Mouse (Mus musculus): ENCODE measurements around the gene Srpk1.
A peak's percentile ranks its signal among the peaks of the same experiment; 100 is the strongest.

GRCm38 (mm10) chr17:28629125-28629524, 6.6 kb upstream of the Srpk1 start:
- no peak for TF ChIP-seq EP300 (IDR thresholded peaks at IDR 0.05; ENCODE audit: low read length)
- TF ChIP-seq JUN (IDR thresholded peaks at IDR 0.05; ENCODE audit: insufficient read depth, low read depth, low read length) = no peak
- no peak for TF ChIP-seq GABPA (IDR thresholded peaks at IDR 0.05; ENCODE audit: insufficient replicate concordance, low read depth, low read length)
- no peak for TF ChIP-seq HCFC1 (IDR thresholded peaks at IDR 0.05; ENCODE audit: low read depth, low read length)
- TF ChIP-seq MAFK (IDR thresholded peaks at IDR 0.05; ENCODE audit: insufficient replicate concordance, low read length) = no peak
- peak in 1 of 2 experiments; percentile 47; a peak in 2 of 4 replicates for TF ChIP-seq CTCF (conservative IDR thresholded peaks at IDR 0.05 in 1 of 2, IDR thresholded peaks at IDR 0.05 in 1 of 2; ENCODE audit: low read depth in 2 of 2, low read length in 2 of 2)
- TF ChIP-seq POLR2A (IDR thresholded peaks at IDR 0.05; ENCODE audit: low read depth, low read length) = no peak
- TF ChIP-seq IRF4 (IDR thresholded peaks at IDR 0.05; ENCODE audit: low read depth, low read length) = no peak
- no peak for TF ChIP-seq ZC3H11A (IDR thresholded peaks at IDR 0.05; ENCODE audit: low read depth, low read length)
